Mouse (Mus musculus) brain, embryonic 14.5 days (tissue): ENCODE data around the gene Nav1.

Experiments
- CTCF ChIP-seq: fragments of 200-500 bp; IDR thresholded peaks from 2 replicates; pipeline ENCODE4 v1.5.1; 2012; ENCODE audit warnings: inconsistent platforms, mild to moderate bottlenecking, moderate library complexity, borderline replicate concordance; ENCODE audit not compliant: insufficient read depth, insufficient read length; ENCODE audit errors: extremely low read depth
- POLR2A ChIP-seq: fragments of 200-500 bp; IDR thresholded peaks from 2 replicates; pipeline ENCODE4 v1.6.1; 2012; ENCODE audit warnings: mild to moderate bottlenecking, inconsistent platforms, borderline replicate concordance; ENCODE audit not compliant: poor library complexity, insufficient read depth, insufficient read length, severe bottlenecking; ENCODE audit errors: extremely low read depth

DNA sequence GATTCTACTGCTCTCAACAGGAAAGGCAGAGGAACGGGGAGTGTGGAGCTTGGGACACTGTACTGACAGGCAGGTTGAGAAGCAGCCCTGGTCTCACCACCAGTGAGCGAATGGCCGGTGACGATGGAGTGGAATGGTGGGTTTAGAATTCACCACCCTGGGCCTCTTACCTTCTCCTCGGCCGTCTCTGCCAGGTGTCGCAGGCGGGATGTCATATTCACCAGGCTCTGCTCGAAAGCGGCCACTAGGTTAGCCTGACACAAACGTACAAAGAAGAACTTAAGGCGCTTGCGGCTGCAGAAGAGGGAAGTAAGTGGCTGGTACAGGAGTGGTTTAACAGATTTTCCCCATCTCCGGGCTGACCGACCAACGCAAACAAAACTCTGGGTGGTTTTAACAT is 146.6 kb downstream of the Nav1 start:
- TF ChIP-seq POLR2A (no peak), CTCF (no peak)
